8 mouse cellular contexts compared by ENCODE assay signal in the genomic region with DNA sequence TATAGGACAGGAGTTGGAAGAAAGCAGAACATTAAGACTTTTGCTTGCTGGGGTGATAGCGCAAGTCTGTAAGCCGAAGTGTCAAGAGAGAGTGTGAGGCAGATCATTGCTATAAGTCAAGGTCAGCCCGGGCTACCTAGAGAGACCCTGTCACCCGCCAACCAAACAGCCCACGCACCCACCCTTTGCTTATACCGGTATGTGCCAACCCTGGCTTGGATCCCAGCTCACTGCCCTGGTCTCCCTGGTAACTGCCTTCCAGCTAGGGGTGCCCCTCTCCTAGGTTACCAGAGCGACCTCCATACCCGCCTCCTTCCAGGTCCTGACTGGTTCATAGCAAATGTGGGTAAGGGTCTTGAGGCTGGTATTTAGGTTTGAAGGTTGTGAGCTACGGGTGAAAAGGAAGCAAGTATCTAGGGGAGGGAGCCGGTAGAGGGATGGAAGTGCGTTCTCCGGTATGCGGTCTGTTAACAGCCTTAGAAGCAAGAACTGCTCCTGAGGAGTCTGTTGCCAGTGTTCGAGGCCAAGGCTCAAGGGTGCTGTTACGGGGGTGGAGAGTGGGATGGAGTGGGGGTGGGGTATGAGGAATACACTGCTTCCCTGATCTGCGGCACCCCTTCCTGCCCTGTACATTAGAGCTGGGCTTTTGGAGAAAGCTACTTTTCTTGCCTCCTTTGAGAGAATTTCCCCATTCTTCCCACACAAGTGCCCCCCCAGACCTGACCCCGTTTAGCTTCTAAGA. TPM values are rescaled to one million over a fixed set of nuclear protein-coding genes. Genes with fewer than 3 reads are reported as not detected.
DNase-seq lines count a peak whose midpoint lies in the region; ATAC-seq and TF ChIP-seq lines count a peak whose summit lies in the region.

No protein-coding gene starts in this region.

- no peak overlapping the region for H3K4me3 ChIP-seq in intestine, embryonic 16.5 days (ENCODE audit: low read length)
- 0 out of 2 replicates have a peak overlapping the region, but pooled peaks have one; percentile 9 for H3K4me3 ChIP-seq in limb, embryonic 14.5 days (replicated peaks; ENCODE audit: low read length)
- H3K4me3 ChIP-seq in thymus, adult 2 months (ENCODE audit: control insufficient read depth, insufficient read depth, low read length): no peak overlapping the region

- no peak for TF ChIP-seq CTCF in thymus, adult 2 months (IDR thresholded peaks at IDR 0.05; ENCODE audit: borderline replicate concordance, control insufficient read depth, extremely low read depth, insufficient read depth, low read length, poor library complexity)

- peak; percentile 34 for DNase-seq in cerebellum, adult 11-12 months
- DNase-seq in cerebellum, adult 9-10 months: no peak
- peak; percentile 59 for DNase-seq in ovary, postnatal 36 days (ENCODE audit: low spot score)
- no peak for DNase-seq in ovary, postnatal 14 days (ENCODE audit: low spot score)
- no peak for DNase-seq in limb, embryonic 14.5 days (ENCODE audit: low spot score)
- no peak for DNase-seq in thymus, adult 2 months
- DNase-seq in thymus, postnatal 14 days: no peak

- no peak for ATAC-seq in intestine, embryonic 16.5 days
- no peak for ATAC-seq in limb, embryonic 14.5 days (ENCODE audit: low FRiP score, low read depth)

- no peaks in the 10 kb centered on the region for H3K9me3 ChIP-seq in intestine, embryonic 16.5 days (ENCODE audit: control insufficient read depth, low read length)
- no peaks in the 10 kb centered on the region for H3K9me3 ChIP-seq in limb, embryonic 14.5 days (ENCODE audit: control insufficient read depth, low read length)

- 8% methylated on average over 17 of the region's 17 CpGs for WGBS in intestine, embryonic 16.5 days
- 2% methylated on average over 17 of the region's 17 CpGs for WGBS in limb, embryonic 14.5 days
- WGBS in thymus, adult 2 months: 13% methylated on average over 17 of the region's 17 CpGs

- peaks cover 11% of the 10 kb centered on the region for H3K27me3 ChIP-seq in intestine, embryonic 16.5 days (replicated peaks; ENCODE audit: control insufficient read depth, insufficient read depth, low read length)
- peaks cover 5% of the 10 kb centered on the region; the same call in 1 of the 2 replicates for H3K27me3 ChIP-seq in limb, embryonic 14.5 days (ENCODE audit: control insufficient read depth, insufficient read depth, low read length)
- peaks cover 2% of the 10 kb centered on the region; the same call in 1 of the 2 replicates for H3K27me3 ChIP-seq in thymus, adult 2 months (ENCODE audit: control insufficient read depth, insufficient read depth, low read length)

- H3K36me3 ChIP-seq in intestine, embryonic 16.5 days (ENCODE audit: control insufficient read depth, insufficient read depth, low read length): no peaks in the 10 kb centered on the region
- no peaks in the 10 kb centered on the region for H3K36me3 ChIP-seq in limb, embryonic 14.5 days (ENCODE audit: control insufficient read depth, insufficient read depth, low read length)
- no peaks in the 10 kb centered on the region for H3K36me3 ChIP-seq in thymus, adult 2 months (ENCODE audit: control insufficient read depth, insufficient read depth, low read length)

- H3K9ac ChIP-seq in intestine, embryonic 16.5 days (ENCODE audit: low read depth, low read length): no peak overlapping the region
- 0 out of 2 replicates have a peak overlapping the region, but pooled peaks have one; percentile 3 for H3K9ac ChIP-seq in limb, embryonic 14.5 days (ENCODE audit: low read depth, low read length, severe bottlenecking)

- TF ChIP-seq POLR2A in limb, embryonic 14.5 days (IDR thresholded peaks at IDR 0.05; ENCODE audit: borderline replicate concordance, extremely low read depth, insufficient read depth, insufficient read length): no peak
- TF ChIP-seq POLR2A in thymus, adult 2 months (IDR thresholded peaks at IDR 0.05; ENCODE audit: control insufficient read depth, extremely low read depth, insufficient read depth, low read length, poor library complexity): no peak

- no peak overlapping the region for H3K27ac ChIP-seq in intestine, embryonic 16.5 days (ENCODE audit: low read length)
- no peak overlapping the region for H3K27ac ChIP-seq in limb, embryonic 14.5 days (replicated peaks; ENCODE audit: low read depth, low read length)
- no peak overlapping the region for H3K27ac ChIP-seq in thymus, adult 2 months (ENCODE audit: control insufficient read depth, insufficient read depth, low read length)

- peak overlapping the region; percentile 1; the same call in 1 of the 2 replicates for H3K4me2 ChIP-seq in intestine, embryonic 16.5 days (ENCODE audit: low read depth, low read length)
- H3K4me2 ChIP-seq in limb, embryonic 14.5 days (replicated peaks; ENCODE audit: low read depth, low read length, severe bottlenecking): peak overlapping the region; percentile 35

- H3K4me1 ChIP-seq in intestine, embryonic 16.5 days (ENCODE audit: control insufficient read depth, insufficient read depth, low read length): 0 out of 2 replicates have a peak, but pooled peaks cover 3% of the 10 kb centered on the region
- H3K4me1 ChIP-seq in limb, embryonic 14.5 days (ENCODE audit: control insufficient read depth, insufficient read depth, low read length): peaks cover 8% of the 10 kb centered on the region
- peaks cover 11% of the 10 kb centered on the region for H3K4me1 ChIP-seq in thymus, adult 2 months (replicated peaks; ENCODE audit: control insufficient read depth, insufficient read depth, low read length)

RNA-seq across cellular contexts. Expression of gene Gdf11, which starts 4.6 kb away (rescaled TPM):
- 2.1 and 2.2 TPM in 2 replicates for polyA plus RNA-seq in intestine, embryonic 16.5 days (2015; fragmentation: Nextera tagmentation; extraction: Ambion mirVana)
- 10.8 and 11.8 TPM in 2 replicates for polyA plus RNA-seq in limb, embryonic 14.5 days (2012; rRNA removed)
- 6.3 and 9.2 TPM in 2 replicates for polyA plus RNA-seq in limb, embryonic 14.5 days (2014; fragmentation: Nextera tagmentation; extraction: Ambion mirVana)
- 5.6 and 5.8 TPM in 2 replicates for polyA plus RNA-seq in thymus, adult 2 months (2012; rRNA removed)

RNA-seq across cellular contexts. Expression of gene Cd63, which starts 4.7 kb away (rescaled TPM):
- 794 TPM in 2 replicates for polyA plus RNA-seq in intestine, embryonic 16.5 days (2015; fragmentation: Nextera tagmentation; extraction: Ambion mirVana)
- 346 and 448 TPM in 2 replicates for polyA plus RNA-seq in limb, embryonic 14.5 days (2012; rRNA removed)
- 942 and 957 TPM in 2 replicates for polyA plus RNA-seq in limb, embryonic 14.5 days (2014; fragmentation: Nextera tagmentation; extraction: Ambion mirVana)
- 43.9 and 62.1 TPM in 2 replicates for polyA plus RNA-seq in thymus, adult 2 months (2012; rRNA removed)

RNA-seq across cellular contexts. Expression of gene Rdh5, which starts 26.6 kb away (rescaled TPM):
- polyA plus RNA-seq in intestine, embryonic 16.5 days (2015; fragmentation: Nextera tagmentation; extraction: Ambion mirVana): 18.6 and 18.8 TPM in 2 replicates
- 17.9 and 23.2 TPM in 2 replicates for polyA plus RNA-seq in limb, embryonic 14.5 days (2012; rRNA removed)
- polyA plus RNA-seq in limb, embryonic 14.5 days (2014; fragmentation: Nextera tagmentation; extraction: Ambion mirVana): 11.8 and 12.5 TPM in 2 replicates
- polyA plus RNA-seq in thymus, adult 2 months (2012; rRNA removed): 14.0 and 21.8 TPM in 2 replicates

RNA-seq across cellular contexts. Expression of gene Bloc1s1, which starts 27.7 kb away (rescaled TPM):
- 208 and 220 TPM in 2 replicates for polyA plus RNA-seq in intestine, embryonic 16.5 days (2015; fragmentation: Nextera tagmentation; extraction: Ambion mirVana)
- 211 and 285 TPM in 2 replicates for polyA plus RNA-seq in limb, embryonic 14.5 days (2012; rRNA removed)
- polyA plus RNA-seq in limb, embryonic 14.5 days (2014; fragmentation: Nextera tagmentation; extraction: Ambion mirVana): 242 and 262 TPM in 2 replicates
- polyA plus RNA-seq in thymus, adult 2 months (2012; rRNA removed): 137 and 173 TPM in 2 replicates

RNA-seq across cellular contexts. Expression of gene Itga7, which starts 37.5 kb away (rescaled TPM):
- 3.3 and 3.7 TPM in 2 replicates for polyA plus RNA-seq in intestine, embryonic 16.5 days (2015; fragmentation: Nextera tagmentation; extraction: Ambion mirVana)
- polyA plus RNA-seq in limb, embryonic 14.5 days (2012; rRNA removed): 22.3 and 24.1 TPM in 2 replicates
- 7.0 and 11.5 TPM in 2 replicates for polyA plus RNA-seq in limb, embryonic 14.5 days (2014; fragmentation: Nextera tagmentation; extraction: Ambion mirVana)
- 5.9 and 14.5 TPM in 2 replicates for polyA plus RNA-seq in thymus, adult 2 months (2012; rRNA removed)

Comparison
In these comparisons a context has a peak if more than half of its experiments do, and no peak if none do; other contexts are left out.
1. DNase-seq: peak in cerebellum, adult 11-12 months (single experiment) and ovary, postnatal 36 days (single experiment); none in cerebellum, adult 9-10 months (single experiment), ovary, postnatal 14 days (single experiment), limb, embryonic 14.5 days (single experiment), thymus, adult 2 months (single experiment) and thymus, postnatal 14 days (single experiment).